Mouse (Mus musculus) cortical plate, adult 2 months (tissue): ENCODE measurements around the gene Erc2. TPM values are rescaled to one million over a fixed set of nuclear protein-coding genes. Genes with fewer than 3 reads are reported as not detected.
A peak's percentile ranks its signal among the peaks of the same experiment; 100 is the strongest.

Experiments used
- H3K27ac ChIP-seq: fragments of 200-500 bp; 2 replicates; pipeline ENCODE4 v1.5.1; 2012; ENCODE audit warnings: low read length, control low read depth, inconsistent platforms; ENCODE audit not compliant: insufficient read depth
- H3K4me1 ChIP-seq: fragments of 200-500 bp; 2 replicates; pipeline ENCODE4 v1.6.1; 2011; ENCODE audit warnings: low read length; ENCODE audit not compliant: control insufficient read depth, insufficient read depth
- H3K4me3 ChIP-seq: fragments of 200-500 bp; 2 replicates; pipeline ENCODE4 v1.5.1; 2011; ENCODE audit warnings: mild to moderate bottlenecking, low read length, control low read depth; ENCODE audit not compliant: insufficient read depth
- CTCF ChIP-seq: fragments of 200-500 bp; IDR thresholded peaks from 2 replicates; pipeline ENCODE4 v1.5.1; 2011; ENCODE audit warnings: mild to moderate bottlenecking, control low read depth, low read length; ENCODE audit not compliant: insufficient read depth; ENCODE audit errors: extremely low read depth
- POLR2A ChIP-seq: fragments of 200-500 bp; IDR thresholded peaks from 2 replicates; pipeline ENCODE4 v1.6.1; 2011; ENCODE audit warnings: mild to moderate bottlenecking, low read length, control low read depth; ENCODE audit not compliant: insufficient read depth; ENCODE audit errors: extremely low read depth
- polyA plus RNA-seq: library from polyadenylated mRNA; depleted of rRNA; stranded (reverse); fragments of >200 nt; gene quantifications from 2 replicates; pipeline ENCODE4 v1.2.3, GENCODE M21; 2012

Erc2 gene
- polyA plus RNA-seq, 1 experiment = 77.8 TPM

DNA sequence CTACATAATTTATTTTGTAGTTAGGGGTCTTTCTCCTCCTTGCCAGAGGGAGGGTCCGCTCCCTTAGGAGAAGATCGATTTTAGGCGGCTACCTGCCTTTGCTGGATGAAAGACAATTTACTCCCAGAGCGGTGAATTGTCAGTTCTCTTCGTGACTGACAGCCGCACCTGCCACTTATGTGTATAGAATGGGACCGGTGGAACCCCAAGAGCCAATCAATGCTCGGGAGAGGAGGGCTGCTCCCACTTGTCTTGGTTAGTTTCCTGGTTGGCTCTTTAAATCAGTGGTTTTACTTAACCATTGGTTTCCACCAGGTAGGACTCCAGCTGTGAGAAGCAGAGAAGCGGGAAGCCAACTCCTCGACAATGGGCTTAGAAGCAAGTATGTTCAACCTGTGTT, 1.1 kb downstream of the Erc2 start:
- H3K4me1 ChIP-seq = peaks cover 2% of the 10 kb centered on the region; the same call in 1 of the 2 replicates
- peak overlapping the region; percentile 52 for H3K4me3 ChIP-seq
- TF ChIP-seq CTCF (no peak), POLR2A (0 out of 2 replicates have a peak, but pooled peaks have one; percentile 37)
- H3K27ac ChIP-seq = no peak overlapping the region

DNA sequence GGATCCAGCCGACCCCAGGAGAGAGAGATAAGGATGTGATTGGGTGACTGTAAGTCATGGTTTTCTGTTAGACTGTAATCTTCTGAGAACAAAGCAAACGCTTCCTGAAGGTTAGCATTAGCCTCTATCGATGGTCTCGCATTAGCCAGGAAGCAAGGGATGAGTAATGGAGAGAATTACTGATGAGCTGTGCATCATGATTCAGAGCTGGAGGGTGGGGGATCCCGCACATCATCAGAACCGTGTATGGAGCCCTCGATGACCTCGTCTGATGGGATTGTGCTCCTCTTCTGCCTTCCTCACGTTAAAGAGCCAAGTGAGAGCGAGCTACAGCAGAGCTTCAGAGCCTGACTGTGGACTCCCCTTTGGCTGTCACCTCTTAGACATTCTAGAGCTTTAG, 6.5 kb downstream of the Erc2 start:
- H3K27ac ChIP-seq = no peak overlapping the region
- peaks cover 21% of the 10 kb centered on the region for H3K4me1 ChIP-seq
- TF ChIP-seq CTCF = no peak
- TF ChIP-seq POLR2A = no peak
- H3K4me3 ChIP-seq = no peak overlapping the region

- TF ChIP-seq CTCF (no peak), POLR2A (no peak)
- no peak overlapping the region for H3K27ac ChIP-seq
- H3K4me1 ChIP-seq = peaks cover 21% of the 10 kb centered on the region
Observed at GRCm38 (mm10) chr14:27629369-27630012, 7.3 kb downstream of the Erc2 start.

DNA sequence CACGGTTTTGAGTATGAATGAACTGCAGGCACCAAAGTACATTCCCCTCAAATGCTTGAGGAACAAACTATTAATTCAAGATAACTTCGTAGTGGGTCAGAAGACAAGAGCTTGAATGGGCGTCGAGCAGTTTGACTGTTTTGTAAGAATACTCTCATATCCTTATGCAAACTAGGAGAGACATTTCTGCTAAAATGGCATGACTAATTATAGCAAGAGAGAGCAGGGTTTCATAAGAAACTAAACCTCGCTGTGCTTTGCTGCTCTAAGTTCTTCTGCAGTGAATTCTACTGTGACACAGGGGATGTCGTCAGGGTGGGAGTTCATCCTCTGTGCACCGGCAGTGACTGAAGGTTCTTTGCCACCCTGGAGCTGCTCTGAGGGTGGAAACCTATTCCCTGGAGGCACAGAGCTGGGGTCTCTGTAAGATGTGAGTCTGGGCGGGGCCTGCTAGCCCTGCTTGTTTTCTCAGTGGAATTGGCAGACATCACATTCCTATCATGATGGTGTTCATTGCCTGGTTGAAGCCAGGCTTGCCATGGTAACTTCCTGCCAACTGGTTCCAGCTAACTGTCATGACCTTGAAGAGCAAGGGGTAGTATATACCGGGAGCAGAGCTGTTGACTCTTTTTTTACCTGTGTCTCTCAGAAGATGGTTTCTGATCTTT, 8.9 kb downstream of the Erc2 start:
- Histone ChIP-seq H3K4me3 (no peak overlapping the region), H3K27ac (0 out of 2 replicates have a peak overlapping the region, but pooled peaks have one; percentile 43), H3K4me1 (peaks cover 21% of the 10 kb centered on the region)
- TF ChIP-seq CTCF (no peak), POLR2A (no peak)

More at GRCm38 (mm10) chr14:27629369-27630012, 7.3 kb downstream of the Erc2 start:
- H3K4me3 ChIP-seq = no peak overlapping the region

GRCm38 (mm10) chr14:27634761-27635160, 12.5 kb downstream of the Erc2 start:
- Histone ChIP-seq H3K4me3 (no peak overlapping the region), H3K27ac (no peak overlapping the region), H3K4me1 (peaks cover 18% of the 10 kb centered on the region)
- no peak for TF ChIP-seq POLR2A
- TF ChIP-seq CTCF = no peak

GRCm38 (mm10) chr14:27636556-27636955, 14.3 kb downstream of the Erc2 start:
- TF ChIP-seq CTCF (no peak), POLR2A (no peak)
- Histone ChIP-seq H3K4me1 (peaks cover 7% of the 10 kb centered on the region), H3K27ac (no peak overlapping the region), H3K4me3 (no peak overlapping the region)

GRCm38 (mm10) chr14:27641382-27641781, 19.2 kb downstream of the Erc2 start:
- no peak overlapping the region for H3K4me3 ChIP-seq
- no peak overlapping the region for H3K27ac ChIP-seq
- TF ChIP-seq CTCF = no peak
- no peak for TF ChIP-seq POLR2A
- peaks cover 5% of the 10 kb centered on the region for H3K4me1 ChIP-seq

DNA sequence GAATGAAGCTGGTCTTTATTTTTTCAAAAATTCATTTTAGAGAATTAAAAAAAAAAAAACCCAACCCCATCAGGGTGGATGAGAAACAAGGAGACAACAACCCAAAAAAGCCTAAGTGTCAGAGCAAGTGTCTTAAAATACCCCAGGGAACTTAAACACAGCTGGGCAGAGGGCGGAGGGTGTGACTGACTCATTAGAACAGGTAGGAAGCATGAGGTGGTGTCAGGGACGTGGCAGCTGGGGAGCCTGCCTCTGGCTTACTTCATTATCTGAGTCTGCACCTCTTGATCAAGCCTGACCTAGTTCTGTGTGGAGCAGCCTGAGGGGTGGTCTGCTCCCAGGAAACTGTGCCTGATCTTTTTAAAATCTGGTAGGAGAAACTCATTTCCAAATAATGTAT, 20.8 kb downstream of the Erc2 start:
- Histone ChIP-seq H3K27ac (no peak overlapping the region), H3K4me1 (peaks cover 5% of the 10 kb centered on the region), H3K4me3 (no peak overlapping the region)
- no peak for TF ChIP-seq CTCF
- no peak for TF ChIP-seq POLR2A

GRCm38 (mm10) chr14:27654670-27655069, 32.4 kb downstream of the Erc2 start:
- no peak overlapping the region for H3K4me3 ChIP-seq

GRCm38 (mm10) chr14:27658616-27659015, 36.4 kb downstream of the Erc2 start:
- Histone ChIP-seq H3K4me1 (peaks cover 1% of the 10 kb centered on the region), H3K27ac (no peak overlapping the region), H3K4me3 (no peak overlapping the region)
- TF ChIP-seq CTCF = no peak

More at GRCm38 (mm10) chr14:27654670-27655069, 32.4 kb downstream of the Erc2 start:
- Histone ChIP-seq H3K27ac (no peak overlapping the region), H3K4me1 (peaks cover 1% of the 10 kb centered on the region; the same call in 1 of the 2 replicates)
- TF ChIP-seq CTCF (no peak), POLR2A (no peak)
